Mouse (Mus musculus): Measurements from ENCODE around the gene Mindy2. TPM values are rescaled to one million over a fixed set of nuclear protein-coding genes. Genes with fewer than 3 reads are reported as not detected.
"Not testable (repeated sequence)": the region's sequence is repeated elsewhere in the genome, so short reads cannot be mapped to it uniquely, and the experiment has no call there.

The Mindy2 gene
- polyA plus RNA-seq, 3 experiments from 2014 or later, result 9.4 to 17.6 (median 13.6) TPM

DNA sequence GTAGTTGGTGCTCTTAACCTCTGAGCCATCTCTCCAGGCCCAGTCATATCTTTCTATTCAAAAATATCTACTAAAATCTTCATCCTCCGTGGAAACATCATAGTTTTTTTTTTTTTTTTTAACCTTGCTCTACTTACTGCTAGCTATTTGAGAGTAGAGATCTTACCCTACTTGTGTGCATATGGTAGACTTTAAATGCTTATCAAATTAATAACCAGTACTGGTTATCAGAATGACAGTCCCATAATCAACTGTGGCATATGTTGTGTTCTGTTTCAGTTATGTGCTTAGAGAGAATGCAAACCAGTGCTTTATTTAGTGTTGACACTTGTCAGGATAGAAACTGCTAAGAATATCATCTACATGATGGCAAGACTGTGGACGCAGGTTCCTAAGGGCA is 78.9 kb downstream of the Mindy2 start:
- no peak for ATAC-seq

DNA sequence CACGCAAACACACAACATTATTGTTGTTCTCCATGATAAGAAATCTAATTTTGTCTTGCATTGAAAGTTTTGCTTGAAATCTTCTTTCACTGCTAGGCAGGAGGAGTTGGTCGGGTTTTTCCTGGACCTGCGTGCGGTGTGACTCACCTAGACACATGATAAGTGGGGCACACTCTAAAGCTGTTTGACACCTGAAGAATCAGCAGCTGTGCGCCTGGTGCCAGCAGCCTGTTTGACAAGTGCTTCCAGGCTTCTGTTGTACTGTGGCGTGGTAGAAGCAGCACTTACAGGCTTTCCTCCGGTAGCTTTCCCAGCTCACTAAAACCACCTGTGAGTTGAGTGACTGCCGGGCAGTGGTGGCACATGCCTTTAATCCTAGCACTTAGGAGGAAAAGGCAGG is 86.6 kb downstream of the Mindy2 start:
- no peak for ATAC-seq

DNA sequence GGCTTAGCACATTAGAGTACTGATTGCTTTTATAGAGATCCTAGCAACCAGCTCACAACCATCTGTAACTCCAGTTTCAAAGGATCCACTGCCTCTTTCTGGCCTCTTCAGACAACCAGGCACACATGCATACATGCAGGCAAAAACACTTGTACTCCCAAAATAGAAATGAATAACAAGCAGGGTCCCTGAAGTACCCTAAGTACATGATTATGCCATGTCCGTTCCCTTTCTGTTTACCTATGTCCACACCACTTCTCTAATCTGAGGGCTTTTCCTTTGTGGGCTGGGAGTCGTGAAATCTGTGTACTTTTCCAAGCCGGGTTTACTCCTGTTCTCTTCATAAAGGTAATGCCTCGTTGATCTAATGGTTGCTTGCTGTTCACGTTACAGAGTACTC is 89.3 kb downstream of the Mindy2 start:
- ATAC-seq, result no peak

- ATAC-seq, result no peak
Measured at GRCm38 (mm10) chr9:70562825-70563224, 94.1 kb downstream of the Mindy2 start.

- no peak for ATAC-seq
Measured at GRCm38 (mm10) chr9:70556796-70557195, 100.2 kb downstream of the Mindy2 start.

DNA sequence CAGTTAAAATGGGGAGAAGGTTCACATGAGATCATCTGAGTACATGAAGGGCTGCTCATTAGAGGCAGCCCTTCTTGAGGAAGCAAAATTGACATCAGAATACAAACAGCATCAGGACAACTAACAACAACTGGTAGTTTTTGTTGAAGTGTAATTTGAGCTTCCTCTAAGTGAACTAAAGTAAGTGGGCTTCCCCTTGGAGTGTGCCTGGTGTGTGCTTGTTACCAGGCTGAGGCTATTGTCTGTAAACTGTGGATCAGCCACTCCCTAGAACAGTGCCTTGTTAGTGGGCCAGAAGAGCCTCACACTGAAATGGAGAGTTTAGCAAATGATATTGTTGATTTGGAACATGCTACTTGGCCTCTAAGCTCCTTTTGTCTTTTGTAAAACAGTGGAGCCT is 101.5 kb downstream of the Mindy2 start:
- ATAC-seq, result no peak

DNA sequence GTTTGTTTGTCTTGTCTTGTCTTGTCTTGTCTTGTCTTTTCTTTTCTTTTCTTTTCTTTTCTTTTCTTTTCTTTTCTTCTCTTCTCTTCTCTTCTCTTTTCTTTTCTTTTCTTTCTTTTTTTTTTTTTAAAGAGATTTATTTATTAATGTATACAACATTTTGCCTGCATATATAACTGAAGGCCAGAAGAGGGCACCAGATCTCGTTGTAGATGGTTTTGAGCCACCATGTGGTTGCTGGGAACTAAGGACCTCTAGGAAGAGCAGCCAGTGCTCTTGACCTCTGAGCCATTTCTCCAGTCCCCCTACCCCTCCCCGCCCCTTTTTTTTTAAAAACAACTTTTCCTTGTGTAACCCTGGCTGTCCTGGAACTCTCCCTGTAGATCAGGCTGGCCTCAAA is 104.7 kb downstream of the Mindy2 start:
- ATAC-seq, result not testable (repeated sequence)

GRCm38 (mm10) chr9:70551524-70551923 is 105.5 kb downstream of the Mindy2 start:
- no peak for ATAC-seq

Other genes starting within 250 kb of the Mindy2 start
- 100 to 1,000 TPM in 1 of 3 experiments, 10 to 100 TPM in 2; 14.7 to 186 (median 20.5) TPM for gene Ccnb2, start 235.6 kb downstream of the Mindy2 start, polyA plus RNA-seq (2017; shearing (Covaris generic))
- 10 to 100 TPM; 21.1 to 29.6 (median 29.0) TPM for gene Rnf111, start 153.4 kb downstream of the Mindy2 start, polyA plus RNA-seq (2017; shearing (Covaris generic))
- gene Sltm, start 114.4 kb downstream of the Mindy2 start, polyA plus RNA-seq (2017; shearing (Covaris generic)), result 100 to 1,000 TPM in 1 of 3 experiments, 10 to 100 TPM in 2; 63.4 to 116 (median 91.7) TPM
- gene Gm10642, start 923 bp downstream of the Mindy2 start, polyA plus RNA-seq (2017; shearing (Covaris generic)), result under 1 TPM; 0.21 to 0.87 (median 0.30) TPM
- gene Adam10, start 21.8 kb upstream of the Mindy2 start, polyA plus RNA-seq (2017; shearing (Covaris generic)), result 10 to 100 TPM; 73.6 to 89.9 (median 76.3) TPM

All from inflammation-experienced regulatory T-cells, adult 6 months (primary cell).